Mouse (Mus musculus): Measurements from ENCODE around the gene Gm4631. TPM values are rescaled to one million over a fixed set of nuclear protein-coding genes. Genes with fewer than 3 reads are reported as not detected.
"Not testable (repeated sequence)": the region's sequence is repeated elsewhere in the genome, so short reads cannot be mapped to it uniquely, and the experiment has no call there.

Gm4631 gene
- total RNA-seq (2022), result 10 to 100 TPM; 37.8 to 50.2 (median 42.1) TPM

GRCm38 (mm10) chr2:175338097-175338496 lies at the start of gene Gm4631:
Gm4631 (minus strand) TSS chr2:175338197.
- DNase-seq (ENCODE audit: low spot score in 2 of 2), result not testable (repeated sequence)

GRCm38 (mm10) chr2:175372136-175372535 lies 34.1 kb upstream of the Gm4631 start, which contains the start of gene Zfp968:
Zfp968 (plus strand) TSS chr2:175372436.
- not testable (repeated sequence) for DNase-seq (ENCODE audit: low spot score in 2 of 2)

- not testable (repeated sequence) for DNase-seq (ENCODE audit: low spot score in 2 of 2)
These were observed 63.2 kb downstream of the Gm4631 start, which contains the start of gene Gm14440 for GRCm38 (mm10) chr2:175274825-175275224. Gm14440 (plus strand) TSS chr2:175275125.

Other genes with a start within 250 kb of the Gm4631 start
- 1 to 10 TPM; 5.7 to 6.8 (median 6.2) TPM for gene Gm14399, start 196.2 kb downstream of the Gm4631 start, total RNA-seq (2022)
- gene Gm14443, start 162.3 kb downstream of the Gm4631 start, total RNA-seq (2022), result 1 to 10 TPM in 1 of 4 experiments, under 1 TPM in 3; 0.73 to 1.3 (median 0.85) TPM
- 10 to 100 TPM; 52.7 to 71.4 (median 55.5) TPM for gene Gm14391, start 131.3 kb downstream of the Gm4631 start, total RNA-seq (2022)
- gene Gm14440, start 63.1 kb downstream of the Gm4631 start, total RNA-seq (2022), result 1 to 10 TPM; 3.2 to 9.2 (median 3.8) TPM
- gene Zfp968, start 34.2 kb upstream of the Gm4631 start, total RNA-seq (2022), result 1 to 10 TPM; 5.8 to 7.2 (median 6.2) TPM
- gene Gm4724, start 97.6 kb upstream of the Gm4631 start, total RNA-seq (2022), result 1 to 10 TPM; 1.7 to 5.6 (median 2.6) TPM
- gene Zfp965, start 131.8 kb upstream of the Gm4631 start, total RNA-seq (2022), result 1 to 10 TPM; 4.0 to 6.4 (median 4.6) TPM